Mouse (Mus musculus): Measurements from ENCODE around the gene Chd2. TPM values are rescaled to one million over a fixed set of nuclear protein-coding genes. Genes with fewer than 3 reads are reported as not detected.
A peak's percentile ranks its signal among the peaks of the same experiment; 100 is the strongest.

Gene Chd2
- polyA plus RNA-seq, 1 experiment from 2014 or later = 70.9 TPM

DNA sequence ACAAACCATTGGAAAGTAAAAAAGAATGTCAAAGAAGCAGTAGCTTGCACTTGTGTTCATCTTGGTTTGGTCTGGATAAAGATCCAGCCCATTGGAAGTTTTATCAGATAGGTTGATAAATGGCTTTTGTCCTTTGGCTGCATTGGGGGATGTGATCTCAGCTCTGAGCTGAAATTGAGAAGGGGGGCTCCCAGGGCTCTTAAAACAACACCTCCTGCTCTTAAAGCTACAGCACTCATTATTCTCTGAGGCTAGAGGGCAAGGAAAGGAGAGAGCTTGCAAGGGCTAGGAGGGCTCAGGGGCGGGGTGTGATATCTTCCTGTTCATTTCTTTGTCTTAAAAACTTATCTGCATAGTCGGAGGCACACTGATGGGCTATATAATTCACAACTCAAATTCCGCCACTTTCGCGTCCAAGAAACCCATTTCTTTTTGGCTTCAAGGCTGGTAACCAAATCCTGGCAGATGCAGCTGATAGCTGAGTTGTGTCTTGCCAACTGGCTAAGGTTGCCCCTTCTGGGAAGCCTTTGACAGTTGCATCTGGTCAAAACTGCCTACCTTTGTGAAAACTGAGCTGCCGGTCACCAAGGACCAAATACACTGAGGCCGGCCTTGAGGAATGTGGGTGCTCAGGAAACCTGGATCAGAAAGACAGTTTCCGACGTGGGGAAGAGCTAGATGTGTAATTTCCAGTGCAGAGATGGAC, 148.2 kb downstream of the Chd2 start:
- no peak overlapping the region; the same call in 1 of the 2 replicates for H3K27ac ChIP-seq (ENCODE audit: low read depth, low read length)
- WGBS = 13% methylated on average over 9 of the region's 9 CpGs
- peak overlapping the region; percentile 84 for H3K4me2 ChIP-seq (replicated peaks; ENCODE audit: low read depth, low read length)
- H3K9me3 ChIP-seq (ENCODE audit: control insufficient read depth, low read length) = no peaks in the 10 kb centered on the region
- H3K4me3 ChIP-seq (ENCODE audit: low read length) = peak overlapping the region; percentile 91
- H3K4me1 ChIP-seq (ENCODE audit: control insufficient read depth, insufficient read depth, low read length) = peaks cover 28% of the 10 kb centered on the region
- peak overlapping the region; percentile 89 for H3K9ac ChIP-seq (ENCODE audit: low read depth, low read length)
- ATAC-seq (ENCODE audit: low FRiP score, low TSS enrichment) = no peak
- H3K36me3 ChIP-seq (ENCODE audit: control insufficient read depth, insufficient read depth, low read length) = no peaks in the 10 kb centered on the region
- H3K27me3 ChIP-seq (ENCODE audit: control insufficient read depth, insufficient read depth, low read length) = no peaks in the 10 kb centered on the region; the same call in 1 of the 2 replicates

- Histone ChIP-seq H3K36me3 (ENCODE audit: control insufficient read depth, insufficient read depth, low read length) (no peaks in the 10 kb centered on the region), H3K4me1 (ENCODE audit: control insufficient read depth, insufficient read depth, low read length) (peaks cover 17% of the 10 kb centered on the region), H3K27me3 (ENCODE audit: control insufficient read depth, insufficient read depth, low read length) (no peaks in the 10 kb centered on the region; the same call in 1 of the 2 replicates), H3K4me2 (replicated peaks; ENCODE audit: low read depth, low read length) (peak overlapping the region; percentile 84), H3K9me3 (ENCODE audit: control insufficient read depth, low read length) (no peaks in the 10 kb centered on the region), H3K4me3 (ENCODE audit: low read length) (peak overlapping the region; percentile 91), H3K27ac (ENCODE audit: low read depth, low read length) (peak overlapping the region; percentile 95), H3K9ac (ENCODE audit: low read depth, low read length) (peak overlapping the region; percentile 89; the same call in 1 of the 2 replicates)
- 1% methylated on average over 9 of the region's 9 CpGs for WGBS
- no peak for ATAC-seq (ENCODE audit: low FRiP score, low TSS enrichment)
These were observed 149.3 kb downstream of the Chd2 start for GRCm38 (mm10) chr7:73392359-73392758.

DNA sequence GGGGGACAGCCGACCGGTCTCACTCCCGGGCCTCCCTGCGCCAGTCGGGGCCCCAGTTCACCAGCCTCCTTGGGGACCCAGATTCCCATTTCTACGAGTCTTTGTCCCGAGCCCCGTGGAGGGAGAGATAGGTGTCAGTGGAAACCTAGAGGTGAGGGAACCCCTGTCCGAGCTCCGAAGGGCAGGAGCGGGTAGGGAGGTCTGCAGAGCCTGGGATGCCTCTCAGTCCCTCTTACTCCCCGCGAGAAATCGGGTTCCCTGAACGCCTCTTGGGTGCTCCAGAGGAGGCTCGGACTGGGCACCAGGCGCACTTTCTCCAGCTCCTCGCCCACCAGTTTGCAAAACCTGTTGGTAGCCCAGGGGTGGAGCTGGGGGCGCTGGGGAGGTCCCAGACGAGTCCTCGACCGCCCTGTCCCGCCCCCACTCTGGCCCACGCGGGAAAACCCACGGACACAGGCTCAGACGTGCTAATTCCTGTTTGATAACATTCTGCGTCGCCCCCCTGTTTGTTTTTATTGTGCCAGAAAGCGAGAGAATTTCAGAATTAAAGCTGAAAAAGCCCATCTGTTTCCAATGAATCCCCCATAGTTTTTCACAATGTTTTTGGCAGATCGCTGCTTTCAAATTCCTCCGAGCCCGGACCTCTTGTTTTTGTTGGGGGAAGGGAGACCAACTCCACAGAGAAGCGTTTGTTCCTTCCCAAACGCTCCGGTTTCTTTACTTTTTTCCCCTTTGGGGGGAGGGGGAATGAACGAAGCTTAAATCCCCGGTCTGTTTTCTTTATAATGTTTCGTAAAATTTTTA, 149.9 kb downstream of the Chd2 start:
- Histone ChIP-seq H3K4me3 (ENCODE audit: low read length) (peak overlapping the region; percentile 91), H3K27ac (ENCODE audit: low read depth, low read length) (peak overlapping the region; percentile 95), H3K9me3 (ENCODE audit: control insufficient read depth, low read length) (no peaks in the 10 kb centered on the region), H3K9ac (ENCODE audit: low read depth, low read length) (peak overlapping the region; percentile 89), H3K36me3 (ENCODE audit: control insufficient read depth, insufficient read depth, low read length) (no peaks in the 10 kb centered on the region), H3K4me1 (ENCODE audit: control insufficient read depth, insufficient read depth, low read length) (peaks cover 14% of the 10 kb centered on the region; the same call in 1 of the 2 replicates), H3K4me2 (replicated peaks; ENCODE audit: low read depth, low read length) (peak overlapping the region; percentile 84), H3K27me3 (ENCODE audit: control insufficient read depth, insufficient read depth, low read length) (no peaks in the 10 kb centered on the region; the same call in 1 of the 2 replicates)
- ATAC-seq (ENCODE audit: low FRiP score, low TSS enrichment) = peak; percentile 30
- WGBS = under 1% methylated on average over 38 of the region's 39 CpGs

GRCm38 (mm10) chr7:73391002-73391517, 150.6 kb downstream of the Chd2 start:
- 1% methylated on average over 29 of the region's 42 CpGs for WGBS
- Histone ChIP-seq H3K27me3 (ENCODE audit: control insufficient read depth, insufficient read depth, low read length) (no peaks in the 10 kb centered on the region; the same call in 1 of the 2 replicates), H3K27ac (ENCODE audit: low read depth, low read length) (peak overlapping the region; percentile 95), H3K9ac (ENCODE audit: low read depth, low read length) (peak overlapping the region; percentile 89), H3K4me2 (replicated peaks; ENCODE audit: low read depth, low read length) (peak overlapping the region; percentile 84), H3K36me3 (ENCODE audit: control insufficient read depth, insufficient read depth, low read length) (no peaks in the 10 kb centered on the region), H3K4me1 (ENCODE audit: control insufficient read depth, insufficient read depth, low read length) (peaks cover 14% of the 10 kb centered on the region; the same call in 1 of the 2 replicates), H3K9me3 (ENCODE audit: control insufficient read depth, low read length) (no peaks in the 10 kb centered on the region), H3K4me3 (ENCODE audit: low read length) (peak overlapping the region; percentile 91)
- ATAC-seq (ENCODE audit: low FRiP score, low TSS enrichment) = peak; percentile 86

DNA sequence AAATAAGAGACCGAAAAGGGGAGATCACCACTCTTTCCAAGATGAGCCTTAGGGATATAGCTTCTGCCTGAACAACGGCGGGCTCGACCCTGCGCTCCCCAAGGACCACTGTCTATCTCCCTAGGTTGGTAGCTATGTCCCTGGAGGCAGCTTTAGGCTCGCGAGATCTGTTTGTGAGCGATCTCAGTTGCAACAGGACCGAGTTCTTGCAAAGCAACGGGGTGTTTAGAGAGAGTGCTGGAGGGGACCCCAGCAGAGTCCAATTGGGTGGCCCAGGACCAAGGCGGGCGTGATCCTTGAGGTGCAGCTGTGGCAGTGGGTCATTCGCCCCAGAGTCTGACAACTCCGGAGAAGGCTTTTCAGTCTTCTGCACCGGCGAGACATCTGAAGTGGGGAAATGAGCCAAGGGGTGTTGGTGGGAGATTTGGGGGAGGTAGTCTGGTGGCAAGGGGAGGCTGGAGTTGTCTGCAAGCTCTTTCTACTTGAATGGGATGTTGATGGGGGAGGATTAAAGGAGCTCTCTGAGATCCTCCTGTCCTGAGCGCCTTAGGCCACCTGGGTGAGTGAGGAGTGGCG, 151.1 kb downstream of the Chd2 start:
- peak overlapping the region; percentile 89; the same call in 1 of the 2 replicates for H3K9ac ChIP-seq (ENCODE audit: low read depth, low read length)
- H3K36me3 ChIP-seq (ENCODE audit: control insufficient read depth, insufficient read depth, low read length) = no peaks in the 10 kb centered on the region
- H3K4me3 ChIP-seq (ENCODE audit: low read length) = peak overlapping the region; percentile 91
- H3K27ac ChIP-seq (ENCODE audit: low read depth, low read length) = peak overlapping the region; percentile 33; the same call in 1 of the 2 replicates
- H3K9me3 ChIP-seq (ENCODE audit: control insufficient read depth, low read length) = no peaks in the 10 kb centered on the region
- H3K4me2 ChIP-seq (replicated peaks; ENCODE audit: low read depth, low read length) = peak overlapping the region; percentile 84
- WGBS = 5% methylated on average over 18 of the region's 18 CpGs
- ATAC-seq (ENCODE audit: low FRiP score, low TSS enrichment) = peak; percentile 26
- H3K27me3 ChIP-seq (ENCODE audit: control insufficient read depth, insufficient read depth, low read length) = no peaks in the 10 kb centered on the region; the same call in 1 of the 2 replicates
- H3K4me1 ChIP-seq (ENCODE audit: control insufficient read depth, insufficient read depth, low read length) = peaks cover 14% of the 10 kb centered on the region; the same call in 1 of the 2 replicates

- ATAC-seq (ENCODE audit: low FRiP score, low TSS enrichment) = peak; percentile 15; the same call in 1 of the 2 replicates
- peak overlapping the region; percentile 38; the same call in 1 of the 2 replicates for H3K27ac ChIP-seq (ENCODE audit: low read depth, low read length)
- no peaks in the 10 kb centered on the region for H3K36me3 ChIP-seq (ENCODE audit: control insufficient read depth, insufficient read depth, low read length)
- H3K9ac ChIP-seq (ENCODE audit: low read depth, low read length) = peak overlapping the region; percentile 89; the same call in 1 of the 2 replicates
- H3K27me3 ChIP-seq (ENCODE audit: control insufficient read depth, insufficient read depth, low read length) = no peaks in the 10 kb centered on the region; the same call in 1 of the 2 replicates
- peaks cover 14% of the 10 kb centered on the region; the same call in 1 of the 2 replicates for H3K4me1 ChIP-seq (ENCODE audit: control insufficient read depth, insufficient read depth, low read length)
- H3K9me3 ChIP-seq (ENCODE audit: control insufficient read depth, low read length) = no peaks in the 10 kb centered on the region
- peak overlapping the region; percentile 91 for H3K4me3 ChIP-seq (ENCODE audit: low read length)
- 2% methylated on average over 15 of the region's 15 CpGs for WGBS
- H3K4me2 ChIP-seq (replicated peaks; ENCODE audit: low read depth, low read length) = peak overlapping the region; percentile 84
These were observed 151.7 kb downstream of the Chd2 start for GRCm38 (mm10) chr7:73389871-73390294.

GRCm38 (mm10) chr7:73389419-73389818, 152.2 kb downstream of the Chd2 start:
- no peak for ATAC-seq (ENCODE audit: low FRiP score, low TSS enrichment)
- H3K9ac ChIP-seq (ENCODE audit: low read depth, low read length) = no peak overlapping the region

DNA sequence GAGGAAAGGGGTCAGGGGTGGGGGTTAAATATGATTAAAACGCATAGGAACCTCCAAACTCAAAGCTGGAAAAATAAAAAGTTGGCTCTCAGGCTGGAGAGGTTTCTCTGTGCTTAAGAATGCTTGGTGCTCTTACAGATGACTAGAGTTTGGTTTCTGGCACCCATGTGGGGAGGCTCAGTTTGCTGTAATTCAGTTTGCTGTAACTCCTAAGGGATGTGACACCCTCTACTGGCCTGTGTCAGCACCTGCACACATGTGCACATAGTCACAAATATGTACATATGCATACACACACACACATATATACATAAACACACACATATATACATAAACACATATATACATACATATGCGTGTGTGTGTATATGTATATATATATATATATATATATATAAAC, 152.8 kb downstream of the Chd2 start:
- Histone ChIP-seq H3K9ac (ENCODE audit: low read depth, low read length) (no peak overlapping the region), H3K4me3 (ENCODE audit: low read length) (no peak overlapping the region), H3K36me3 (ENCODE audit: control insufficient read depth, insufficient read depth, low read length) (no peaks in the 10 kb centered on the region), H3K4me2 (replicated peaks; ENCODE audit: low read depth, low read length) (no peak overlapping the region), H3K27me3 (ENCODE audit: control insufficient read depth, insufficient read depth, low read length) (no peaks in the 10 kb centered on the region; the same call in 1 of the 2 replicates), H3K4me1 (ENCODE audit: control insufficient read depth, insufficient read depth, low read length) (peaks cover 12% of the 10 kb centered on the region; the same call in 1 of the 2 replicates), H3K27ac (ENCODE audit: low read depth, low read length) (no peak overlapping the region), H3K9me3 (ENCODE audit: control insufficient read depth, low read length) (no peaks in the 10 kb centered on the region)
- no peak for ATAC-seq (ENCODE audit: low FRiP score, low TSS enrichment)
- 82% methylated on average over 2 of the region's 2 CpGs for WGBS

More at GRCm38 (mm10) chr7:73389419-73389818, 152.2 kb downstream of the Chd2 start:
- peak overlapping the region; percentile 84 for H3K4me2 ChIP-seq (replicated peaks; ENCODE audit: low read depth, low read length)
- H3K9me3 ChIP-seq (ENCODE audit: control insufficient read depth, low read length) = no peaks in the 10 kb centered on the region
- no peaks in the 10 kb centered on the region for H3K36me3 ChIP-seq (ENCODE audit: control insufficient read depth, insufficient read depth, low read length)
- H3K4me1 ChIP-seq (ENCODE audit: control insufficient read depth, insufficient read depth, low read length) = peaks cover 14% of the 10 kb centered on the region; the same call in 1 of the 2 replicates
- H3K27ac ChIP-seq (ENCODE audit: low read depth, low read length) = peak overlapping the region; percentile 38; the same call in 1 of the 2 replicates
- H3K4me3 ChIP-seq (ENCODE audit: low read length) = peak overlapping the region; percentile 91; the same call in 1 of the 2 replicates
- H3K27me3 ChIP-seq (ENCODE audit: control insufficient read depth, insufficient read depth, low read length) = no peaks in the 10 kb centered on the region; the same call in 1 of the 2 replicates
- 10% methylated on average over 9 of the region's 9 CpGs for WGBS
